Mouse (Mus musculus) retina, embryonic 14.5 days (tissue): ENCODE results near the gene Map3k5.

Source experiments
- DNase-seq: peaks from one replicate; pipeline ENCODE4 v3.0.0-alpha.2; 2015; ENCODE audit warnings: low spot score

Gene Map3k5

DNA sequence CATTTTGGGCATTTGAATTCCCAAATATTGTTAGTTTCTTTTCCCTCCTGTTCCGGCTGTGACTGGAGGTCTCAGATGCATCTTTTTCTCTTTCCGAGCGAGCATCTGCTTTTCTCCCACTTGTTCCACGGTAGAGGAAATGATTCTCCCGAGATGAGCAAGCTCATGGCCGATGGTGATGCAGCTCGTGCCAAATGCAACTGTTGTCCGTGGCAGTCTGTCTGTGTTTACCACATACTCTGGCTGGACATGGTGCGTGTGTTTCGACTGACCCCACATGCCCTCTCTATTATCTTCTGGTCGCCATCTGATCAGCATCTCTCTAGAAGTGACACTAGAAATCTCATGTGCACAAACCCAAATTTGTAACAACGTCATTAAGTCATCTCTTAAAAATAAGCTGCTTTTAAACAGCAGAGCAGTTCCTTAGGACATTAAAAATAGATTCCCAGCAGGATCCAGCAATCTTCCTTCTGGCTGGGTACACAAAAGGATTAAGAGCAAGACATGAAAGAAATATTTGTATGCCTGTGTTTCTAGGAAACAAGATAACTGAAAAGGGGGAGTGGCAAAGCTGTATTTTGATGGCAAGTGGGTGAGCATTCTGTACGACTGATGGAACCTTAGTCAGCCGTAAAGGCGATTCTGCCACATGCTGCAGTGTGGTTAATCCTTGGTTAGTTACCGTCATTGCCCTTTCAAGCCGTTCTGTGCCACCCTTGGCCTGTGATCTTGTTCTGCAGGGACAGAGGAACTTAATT, 72.2 kb downstream of the Map3k5 start:
- DNase-seq = peak; percentile 39

DNA sequence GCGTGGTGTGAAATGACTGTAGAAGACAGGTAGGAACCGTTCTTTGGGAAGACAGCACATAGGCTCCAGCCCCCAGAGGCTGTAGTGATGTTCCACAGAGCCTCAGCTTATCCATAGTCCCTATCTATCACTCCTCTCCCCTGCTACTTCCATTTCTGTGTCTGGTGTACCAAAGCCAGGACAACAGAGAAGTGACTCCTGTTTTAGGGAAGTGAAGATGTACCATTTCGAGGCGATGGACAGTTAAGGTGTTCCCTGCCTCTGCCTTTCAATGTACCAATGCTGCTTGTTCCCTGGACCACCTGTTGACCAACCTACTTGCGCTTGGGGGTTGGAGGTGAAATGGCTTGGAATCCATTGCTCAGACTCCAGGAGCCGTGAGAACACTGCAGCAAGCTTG, 75.0 kb downstream of the Map3k5 start:
- no peak for DNase-seq

DNA sequence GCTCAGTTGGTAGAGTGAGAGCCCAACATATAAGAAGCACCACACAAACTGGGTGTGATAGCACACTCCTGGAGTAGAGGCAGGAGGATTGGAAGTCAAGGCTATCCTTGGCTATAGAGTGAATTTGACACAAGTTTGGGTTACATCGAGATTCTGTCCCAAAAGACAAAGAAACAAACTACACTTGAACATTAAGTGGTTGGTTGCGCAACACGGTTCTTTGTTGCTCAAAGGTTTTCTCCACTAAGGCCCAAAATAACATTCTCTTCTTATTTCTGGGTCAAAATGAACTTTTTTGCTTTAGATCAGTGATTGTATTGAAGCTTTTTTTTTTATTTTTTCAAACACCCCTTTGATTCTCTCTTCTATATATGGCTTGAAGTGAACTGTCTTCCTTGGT, 75.7 kb downstream of the Map3k5 start:
- no peak for DNase-seq

DNA sequence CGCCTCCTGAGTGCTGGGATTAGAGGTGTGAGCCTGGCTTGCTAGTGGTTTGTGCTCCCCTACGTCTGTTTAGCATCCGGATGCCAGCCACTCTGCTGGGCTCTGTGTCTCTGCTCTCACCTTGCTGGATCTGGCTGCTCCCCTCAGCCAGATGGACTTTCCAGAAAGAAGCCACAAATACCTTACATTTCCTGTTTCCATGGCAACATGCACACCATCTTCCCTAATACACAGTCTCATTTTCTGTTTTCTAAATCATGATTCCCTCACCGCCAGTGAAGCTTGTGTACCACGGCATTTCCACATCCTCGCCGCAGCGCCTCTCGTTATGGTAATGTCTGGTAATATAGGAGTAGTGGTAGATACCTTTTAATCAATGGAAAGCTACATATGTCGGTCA, 84.1 kb downstream of the Map3k5 start:
- no peak for DNase-seq

DNA sequence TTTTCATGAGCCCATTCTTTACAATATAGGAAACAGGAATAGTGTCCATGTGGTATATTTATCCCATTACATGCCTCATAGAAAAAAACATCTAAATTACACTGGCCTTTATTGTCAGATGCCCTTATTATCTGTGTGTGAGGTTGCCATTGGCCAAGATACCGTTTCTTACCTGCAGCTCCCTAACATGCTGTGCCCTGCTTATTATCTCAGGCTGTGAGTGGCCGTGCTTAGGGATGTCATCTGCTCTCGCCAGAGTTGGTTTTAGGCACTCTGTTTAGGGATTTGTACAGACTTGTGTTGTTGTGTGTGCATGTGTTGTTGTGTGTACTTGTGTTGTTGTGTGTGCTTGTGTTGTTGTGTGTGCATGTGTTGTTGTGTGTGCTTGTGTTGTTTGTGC, 84.5 kb downstream of the Map3k5 start:
- no peak for DNase-seq

DNA sequence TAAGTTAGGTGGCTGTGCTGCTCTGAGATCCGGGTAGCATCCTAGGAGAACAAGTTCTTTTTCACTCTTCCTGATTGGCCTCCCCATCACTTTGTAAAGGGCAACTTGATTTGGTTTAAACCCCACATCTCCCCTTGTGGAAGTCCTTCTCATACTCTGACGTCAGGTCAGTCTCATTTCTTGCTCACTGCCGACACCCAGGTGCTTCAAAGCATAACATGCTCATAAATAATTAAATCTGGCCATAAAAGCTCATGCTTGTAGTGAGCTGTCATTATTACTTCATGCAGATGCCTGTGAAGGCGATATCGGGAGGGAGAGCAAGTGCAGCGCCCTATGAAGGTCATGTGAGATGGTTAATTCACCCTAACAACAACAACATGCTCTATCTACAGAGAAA, 87.0 kb downstream of the Map3k5 start:
- peak; percentile 57 for DNase-seq

DNA sequence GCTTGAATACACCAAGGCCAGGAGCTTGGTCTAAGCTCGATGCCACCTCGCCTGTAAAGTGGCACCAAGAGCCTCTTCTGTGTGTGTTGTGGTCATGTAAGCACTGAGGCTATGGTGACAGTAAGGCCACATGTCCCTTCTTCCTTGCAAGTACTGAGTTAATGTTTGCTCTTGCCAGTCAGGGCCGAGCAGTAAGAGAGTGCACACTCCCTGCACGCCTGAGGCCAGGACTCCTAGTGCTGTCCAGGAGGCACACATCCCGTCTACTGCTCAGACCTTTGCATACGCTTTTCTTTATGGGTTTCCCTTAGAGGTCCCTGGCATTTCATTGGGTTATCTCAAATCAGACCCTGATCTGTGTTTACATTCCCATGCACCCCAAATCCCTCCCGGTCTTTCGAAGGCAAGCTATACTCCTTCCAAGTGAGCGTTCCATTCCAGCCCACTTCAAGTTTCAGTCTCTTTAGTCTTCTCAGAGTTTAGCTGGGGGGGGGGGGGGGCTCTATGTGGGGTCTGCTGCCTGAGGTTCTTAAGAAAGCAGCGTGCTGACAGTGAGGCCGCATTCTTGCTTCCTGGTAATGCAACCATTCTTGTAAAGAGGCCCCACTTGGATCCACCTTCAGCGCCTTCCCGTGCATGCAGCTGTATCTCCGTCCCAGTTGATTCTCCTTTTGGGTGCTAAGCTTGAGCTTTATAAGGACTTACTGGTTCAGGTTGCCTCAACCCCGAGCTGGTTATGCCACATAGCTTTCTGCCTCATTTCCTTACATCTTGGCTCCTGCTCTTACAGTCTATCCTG, 87.6 kb downstream of the Map3k5 start:
- DNase-seq = no peak

DNA sequence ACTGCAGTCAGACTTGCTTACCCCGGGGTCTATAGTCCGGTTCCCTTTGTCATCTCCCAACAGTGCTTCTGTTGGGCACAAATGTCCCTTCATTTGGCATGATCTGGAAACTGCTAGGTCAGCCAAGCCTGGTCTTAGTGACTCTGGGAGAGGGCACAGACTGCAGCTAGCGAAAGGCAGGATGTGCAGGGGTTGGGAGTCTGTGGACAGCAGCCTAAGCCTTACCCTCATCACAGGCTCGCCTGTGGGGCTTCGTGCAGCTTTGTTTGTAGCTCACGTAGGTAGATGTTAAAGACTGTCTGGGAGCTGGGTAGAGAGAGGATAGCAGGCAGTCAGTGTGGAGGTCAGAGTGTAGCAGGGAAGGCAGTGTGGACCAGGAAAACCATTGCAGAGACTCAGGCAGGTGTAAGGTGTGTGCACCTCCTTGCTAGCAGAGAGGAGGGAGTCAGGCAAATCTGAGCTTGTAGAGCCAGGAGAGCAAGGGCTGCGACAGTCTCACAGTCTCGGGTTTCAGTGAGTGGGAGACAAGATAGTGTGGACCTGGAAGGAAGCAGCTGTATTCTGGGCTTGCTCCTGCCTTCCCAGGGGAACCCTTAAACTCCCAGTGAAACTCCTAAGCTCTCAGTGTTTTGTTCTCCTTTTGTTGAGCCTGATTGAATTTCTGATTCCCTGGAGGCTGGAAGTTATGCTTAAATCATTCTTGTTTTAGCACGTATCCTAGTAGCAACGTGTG, 88.5 kb downstream of the Map3k5 start:
- DNase-seq = no peak

DNA sequence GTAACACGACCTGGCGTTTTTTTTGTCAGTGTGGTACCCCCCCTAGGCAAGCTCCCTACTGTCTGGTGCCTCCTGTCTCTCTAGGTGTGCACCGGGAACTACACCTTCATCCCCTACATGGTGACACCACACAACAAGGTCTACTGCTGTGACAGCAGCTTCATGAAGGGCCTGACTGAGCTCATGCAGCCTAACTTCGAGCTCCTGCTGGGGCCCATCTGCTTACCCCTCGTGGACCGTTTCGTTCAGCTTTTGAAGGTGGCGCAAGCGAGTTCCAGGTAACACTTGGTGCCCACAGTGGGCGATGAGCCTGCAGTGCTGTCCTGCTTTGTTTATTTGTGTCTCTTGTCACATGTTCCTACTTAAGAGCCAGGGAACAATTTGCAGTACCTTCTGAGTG, 89.3 kb downstream of the Map3k5 start:
- DNase-seq = no peak

DNA sequence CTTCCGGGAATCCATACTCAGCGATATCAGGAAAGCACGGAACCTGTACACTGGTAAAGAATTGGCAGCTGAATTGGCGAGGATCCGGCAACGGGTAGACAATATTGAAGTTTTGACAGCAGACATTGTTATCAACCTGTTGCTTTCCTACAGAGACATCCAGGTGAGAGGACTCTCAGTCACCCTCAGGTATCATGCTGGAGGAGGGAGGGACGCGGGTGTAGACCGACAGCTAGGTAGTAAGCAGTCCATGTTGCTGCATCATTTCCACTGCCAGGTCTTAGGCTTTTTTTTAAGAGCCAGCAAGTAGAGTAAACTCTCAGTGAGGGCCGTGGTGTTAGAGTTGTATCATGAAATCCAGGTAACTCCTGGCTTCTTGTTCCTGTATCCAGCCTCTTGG, 90.6 kb downstream of the Map3k5 start:
- DNase-seq = no peak

DNA sequence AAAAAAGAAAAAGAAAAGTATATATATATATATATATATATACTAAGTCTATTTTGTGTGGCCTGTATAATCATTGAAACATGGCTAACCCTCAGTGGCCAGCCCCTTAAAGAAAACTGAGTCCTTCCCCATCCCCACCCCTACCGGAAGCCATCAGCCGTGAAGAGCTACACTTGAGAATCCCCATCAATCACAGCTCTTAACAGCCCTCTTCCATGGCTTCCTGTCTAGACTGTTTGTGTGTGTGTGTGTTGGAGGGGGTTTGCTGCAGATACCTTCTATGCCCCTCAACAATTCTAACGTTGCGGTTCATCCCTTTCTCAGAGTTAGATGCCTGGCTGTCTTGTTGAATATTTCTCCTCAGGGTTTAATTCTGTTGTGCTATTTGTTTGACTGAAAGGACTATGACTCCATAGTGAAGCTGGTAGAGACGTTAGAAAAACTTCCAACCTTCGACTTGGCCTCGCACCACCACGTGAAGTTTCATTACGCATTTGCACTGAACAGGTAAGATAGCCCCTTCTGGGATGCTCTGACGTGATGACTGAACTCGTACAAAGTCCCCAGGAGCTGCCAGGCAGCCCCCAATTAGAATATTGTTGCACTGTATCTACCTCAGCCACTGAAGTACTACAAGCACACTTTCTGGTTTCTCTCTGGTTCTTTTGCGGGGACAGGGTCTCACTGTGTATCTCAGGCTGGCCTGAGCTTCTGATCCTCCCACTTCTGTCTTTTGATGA, 91.7 kb downstream of the Map3k5 start:
- DNase-seq = no peak

DNA sequence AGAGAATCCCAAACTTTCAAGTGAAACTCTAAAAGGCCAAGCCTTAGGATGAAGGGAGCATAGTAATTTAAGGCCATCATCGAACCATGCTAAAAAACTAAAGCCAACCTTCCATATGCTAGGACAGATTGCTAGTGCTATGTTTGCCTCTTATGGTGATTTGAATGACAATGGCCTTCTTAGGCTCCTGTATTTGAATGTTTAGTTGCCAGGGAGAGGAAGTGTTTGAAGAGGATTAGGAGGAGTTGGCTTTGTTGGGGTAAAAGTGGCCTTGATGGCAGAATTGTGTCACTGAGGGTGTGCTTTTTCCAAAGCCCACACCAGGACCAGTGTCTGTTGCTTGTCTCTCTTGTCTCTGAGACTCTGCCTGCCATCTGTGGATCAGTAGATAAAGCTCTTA, 96.4 kb downstream of the Map3k5 start:
- no peak for DNase-seq

DNA sequence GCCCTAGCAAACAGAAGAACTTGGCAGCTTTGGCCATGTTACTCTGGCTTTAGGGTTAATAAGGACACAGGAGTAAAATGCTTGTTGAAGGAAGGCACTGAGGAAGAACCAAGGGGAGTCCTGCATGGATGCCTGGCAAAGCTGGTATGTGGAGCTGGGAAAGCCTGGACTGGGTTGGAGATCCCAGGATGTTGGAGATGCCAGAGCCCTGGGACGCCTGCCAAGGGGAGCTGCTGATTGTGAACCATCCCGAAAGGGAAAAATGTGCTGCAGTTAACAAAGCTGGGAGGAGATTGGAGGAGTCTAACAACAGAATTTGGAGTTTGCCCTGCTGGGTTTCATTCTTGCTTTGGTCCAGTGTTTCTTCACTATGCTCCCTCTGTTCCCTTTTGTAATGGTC, 97.7 kb downstream of the Map3k5 start:
- DNase-seq = no peak

DNA sequence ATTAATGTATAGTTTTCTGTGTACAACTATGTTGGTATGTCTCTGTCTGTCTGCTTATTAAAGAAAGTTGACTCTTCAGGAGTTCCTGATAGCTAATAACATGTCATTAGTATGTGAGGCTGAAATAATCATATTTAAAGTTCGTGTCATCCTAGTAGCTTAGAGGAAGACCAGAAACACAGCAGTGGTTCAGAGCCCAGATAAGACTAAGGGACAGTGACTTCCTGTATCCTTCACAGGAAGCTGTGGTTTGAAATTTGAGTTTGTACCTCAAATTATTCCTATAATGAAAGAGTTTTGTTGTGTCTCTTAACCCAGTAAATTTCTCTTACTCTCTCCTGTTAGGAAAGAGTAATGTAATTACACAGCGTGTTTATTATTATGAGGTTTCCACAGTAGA, 102.1 kb downstream of the Map3k5 start:
- no peak for DNase-seq

DNA sequence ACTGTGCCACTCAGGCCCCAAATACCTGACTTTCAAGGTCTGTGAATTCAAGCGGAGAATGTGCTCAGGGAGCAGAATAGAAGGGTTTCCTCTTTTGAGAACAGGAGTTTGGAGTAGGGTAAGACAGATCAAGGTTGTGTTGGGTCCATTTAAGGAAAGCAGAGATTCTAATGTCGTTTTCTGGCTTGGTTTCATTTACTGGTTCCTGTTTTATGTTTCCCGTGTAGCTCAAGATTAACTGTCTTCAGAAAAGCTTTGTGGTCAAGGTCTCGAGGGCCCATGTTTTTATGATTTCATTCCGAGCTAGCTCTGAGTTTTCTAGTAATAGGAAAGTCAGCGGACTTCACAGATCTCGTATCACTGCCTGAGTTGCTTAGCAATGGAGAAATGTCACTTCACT, 102.6 kb downstream of the Map3k5 start:
- DNase-seq = no peak

DNA sequence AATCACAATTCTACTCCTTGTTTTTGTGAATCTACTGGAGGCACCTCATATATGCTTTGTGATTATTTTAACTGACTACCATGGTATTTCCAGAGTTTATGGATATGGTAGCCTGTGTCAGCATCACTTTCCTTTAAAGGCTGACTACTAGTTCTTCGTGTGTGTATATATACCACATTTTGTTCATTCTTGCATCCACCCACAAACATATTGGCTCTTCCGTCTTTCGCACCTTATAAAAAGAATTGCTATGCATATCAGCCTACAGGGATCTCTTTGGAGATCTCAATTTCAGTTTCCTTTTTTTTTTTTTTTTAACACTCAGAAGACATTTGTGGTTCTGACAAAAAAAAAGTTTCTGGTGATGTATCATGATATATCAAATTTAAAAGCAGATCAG, 105.3 kb downstream of the Map3k5 start:
- no peak for DNase-seq

DNA sequence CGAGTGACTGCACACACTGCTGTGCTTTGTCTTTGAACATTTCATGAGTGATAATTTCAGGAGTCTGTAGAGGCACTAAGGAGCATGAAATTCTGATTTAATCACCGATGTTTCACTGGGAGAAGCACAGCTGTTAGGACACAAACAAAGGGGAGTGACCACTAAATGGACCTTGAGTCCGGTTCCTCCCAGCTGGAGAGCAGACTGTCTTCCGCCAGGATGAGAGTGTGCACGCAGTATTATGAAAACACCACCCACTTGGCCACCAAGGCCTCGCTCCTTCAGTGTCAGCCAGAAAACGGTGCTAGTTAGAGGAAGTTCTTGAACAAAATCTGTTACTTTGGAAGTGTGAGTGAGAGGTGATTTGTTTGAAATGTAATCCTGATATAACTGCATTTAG, 105.8 kb downstream of the Map3k5 start:
- DNase-seq = no peak

DNA sequence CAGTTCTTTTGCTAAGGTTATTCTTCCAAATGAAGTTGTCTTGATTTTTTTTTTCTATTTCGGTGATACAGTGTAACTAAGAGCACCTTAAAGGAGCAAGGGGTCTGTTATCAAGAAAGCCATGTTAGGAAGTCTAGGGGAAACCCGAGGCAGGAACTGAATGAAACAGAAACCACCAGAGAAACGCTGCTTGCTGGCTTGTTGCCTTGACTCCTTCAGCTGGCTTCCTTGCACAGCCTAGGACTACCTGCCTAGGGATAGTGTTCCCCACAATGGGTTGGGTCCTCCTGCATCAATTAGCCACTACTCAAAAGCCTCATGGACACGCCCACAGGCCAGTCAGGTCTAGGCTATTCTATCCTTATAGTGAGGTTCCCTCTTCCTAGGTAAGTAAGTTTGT, 106.4 kb downstream of the Map3k5 start:
- DNase-seq = no peak

DNA sequence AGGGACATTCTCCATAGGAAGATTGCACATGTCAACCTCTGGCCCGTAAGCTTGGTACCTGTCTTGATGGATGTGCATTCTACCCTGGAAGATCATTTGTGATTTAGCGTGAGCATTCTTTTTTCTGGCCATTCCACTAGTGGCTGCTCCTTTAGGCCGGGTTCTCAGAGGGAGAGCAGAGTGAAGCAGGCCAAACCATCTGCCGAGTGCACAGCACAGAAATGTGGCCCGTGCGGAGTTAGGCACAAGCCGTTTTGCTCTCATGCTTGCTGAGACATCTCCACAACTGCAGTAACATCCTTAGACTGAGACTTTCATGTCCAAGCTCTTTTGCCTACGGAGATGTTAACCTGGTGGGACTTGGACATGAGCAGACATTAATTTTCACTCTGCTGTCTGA, 107.8 kb downstream of the Map3k5 start:
- DNase-seq = no peak

DNA sequence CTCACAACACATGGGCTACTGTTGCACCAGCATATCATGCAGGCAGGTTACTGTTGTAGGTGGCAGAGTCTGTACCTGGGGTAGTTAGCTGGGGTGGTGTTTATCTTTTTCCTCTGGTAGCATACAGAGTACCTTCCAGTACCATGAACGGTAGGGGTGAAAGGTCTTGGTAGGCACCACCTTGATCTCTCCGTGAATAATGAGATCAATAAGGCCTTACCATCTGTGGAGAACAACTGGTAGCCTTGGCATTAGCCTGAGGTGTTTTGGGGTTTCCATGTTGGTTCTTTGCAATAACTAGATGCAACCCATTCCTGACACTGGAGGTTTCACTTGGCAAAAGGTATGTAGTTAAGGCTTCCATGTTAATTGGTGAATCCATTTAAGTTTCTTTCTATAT, 109.8 kb downstream of the Map3k5 start:
- DNase-seq = no peak

DNA sequence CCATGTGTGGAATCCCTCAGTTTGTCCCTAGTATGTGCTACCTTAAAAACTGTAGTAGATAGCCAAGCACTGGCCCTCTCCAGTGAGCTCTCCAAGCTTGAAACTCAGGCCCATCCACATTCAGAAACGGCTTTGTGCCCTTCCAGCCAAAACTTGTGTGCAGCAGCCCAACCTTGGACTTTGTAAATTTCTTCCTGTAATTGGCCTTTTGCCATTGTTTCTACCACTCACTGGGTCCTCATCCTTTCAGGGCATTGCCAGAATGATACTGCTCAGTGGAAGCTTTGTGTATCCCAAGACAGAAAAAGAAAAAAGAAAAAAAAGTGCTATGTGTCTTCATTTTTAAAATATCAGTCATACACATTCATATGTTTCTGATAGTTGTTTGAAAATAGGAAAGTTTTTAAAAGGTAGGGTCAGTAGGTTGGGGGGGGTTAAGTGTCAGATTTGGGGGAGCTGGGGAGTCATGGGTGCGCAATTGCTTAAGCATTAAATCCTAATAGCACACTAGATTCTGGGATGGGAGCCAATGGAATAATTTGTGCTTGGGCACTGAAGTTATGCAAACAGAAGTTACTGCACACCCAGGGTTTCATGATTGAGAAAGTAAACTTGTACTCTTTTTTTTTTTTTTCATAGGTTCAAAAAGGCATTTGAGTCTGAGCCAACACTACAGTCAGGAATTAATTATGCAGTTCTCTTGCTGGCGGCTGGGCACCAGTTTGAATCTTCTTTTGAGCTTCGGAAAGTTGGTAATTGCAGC, 111.6 kb downstream of the Map3k5 start:
- no peak for DNase-seq
